Mouse (Mus musculus): ENCODE data around the gene Lgr5.

Gene Lgr5

DNA sequence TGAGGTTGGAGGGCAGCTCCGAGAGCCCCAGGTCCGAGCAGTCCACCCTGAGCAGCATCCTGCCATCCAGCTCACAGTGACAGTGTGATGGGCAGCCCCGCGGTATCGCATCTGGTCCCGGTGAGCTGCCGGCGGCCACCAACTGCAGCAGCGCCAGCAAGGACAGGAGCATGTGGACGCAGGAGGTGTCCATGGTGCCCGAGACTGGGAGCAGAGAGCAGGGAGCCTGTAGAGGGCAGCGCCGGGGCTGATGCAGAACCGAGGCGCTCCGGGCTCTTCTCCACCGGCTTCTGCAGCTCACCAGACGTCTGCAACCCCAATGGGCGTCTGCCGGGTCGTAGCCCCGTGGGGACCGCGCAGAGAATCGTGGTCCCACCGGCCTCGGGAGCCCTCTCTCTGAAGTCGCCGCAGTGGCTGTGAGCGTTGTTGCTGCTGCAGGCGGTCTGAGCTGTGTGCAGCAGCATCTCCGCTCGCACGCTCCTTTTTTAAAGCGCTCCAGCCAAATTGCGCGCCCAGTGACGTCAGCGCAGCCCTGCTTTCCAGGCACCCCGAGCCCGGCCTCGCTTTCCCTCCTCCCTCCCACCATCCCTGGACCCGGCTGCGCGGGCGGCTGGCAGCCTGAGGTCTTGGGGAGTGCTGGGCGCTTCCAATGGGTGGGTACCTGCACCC lies at the start of gene Lgr5:
Gene Lgr5 (minus strand): TSS at position 480 of the 669 bp plus-strand sequence.
- DNase-seq, result peak; percentile 64

DNA sequence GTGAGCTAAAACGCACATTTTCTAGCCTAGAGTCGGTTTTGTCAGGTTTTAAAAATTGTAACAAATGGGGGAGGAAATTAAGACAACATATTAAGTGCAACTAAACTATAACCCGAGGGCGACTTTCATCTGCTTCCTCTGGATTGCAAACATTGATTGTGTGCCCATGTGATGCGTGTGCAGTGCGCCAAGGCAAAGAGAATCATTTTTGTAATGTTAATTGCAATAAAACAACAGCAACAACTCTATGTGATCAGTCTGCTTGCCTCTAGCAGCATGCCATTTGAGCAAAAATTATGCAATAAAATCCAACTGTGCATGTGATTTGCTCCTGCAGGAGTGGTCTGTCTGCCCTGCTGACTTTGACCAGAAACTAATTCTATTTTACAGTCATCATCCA lies 39.1 kb upstream of the Lgr5 start:
- DNase-seq, result no peak

DNA sequence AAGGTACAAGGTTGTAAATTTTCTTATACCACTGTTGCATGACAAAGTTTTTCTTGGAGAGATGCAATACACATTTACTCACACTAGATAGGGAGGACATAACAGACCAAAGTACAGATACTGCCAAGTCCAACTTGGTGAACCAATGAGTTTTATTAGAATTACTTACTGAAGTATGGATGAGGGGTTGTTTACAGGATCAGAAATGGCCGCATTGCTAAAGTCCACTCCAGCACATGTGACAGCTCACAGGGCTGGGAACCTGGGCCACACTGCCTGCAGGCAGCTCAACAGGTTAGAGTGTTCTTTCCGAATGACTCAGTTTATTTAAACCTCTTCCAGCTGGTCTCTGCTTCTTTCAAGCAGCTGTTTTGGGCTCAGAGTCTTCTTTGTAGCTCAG lies 37.4 kb upstream of the Lgr5 start:
- no peak for DNase-seq

GRCm38 (mm10) chr10:115623956-115624671 lies 36.5 kb upstream of the Lgr5 start:
- DNase-seq, result peak; percentile 16

DNA sequence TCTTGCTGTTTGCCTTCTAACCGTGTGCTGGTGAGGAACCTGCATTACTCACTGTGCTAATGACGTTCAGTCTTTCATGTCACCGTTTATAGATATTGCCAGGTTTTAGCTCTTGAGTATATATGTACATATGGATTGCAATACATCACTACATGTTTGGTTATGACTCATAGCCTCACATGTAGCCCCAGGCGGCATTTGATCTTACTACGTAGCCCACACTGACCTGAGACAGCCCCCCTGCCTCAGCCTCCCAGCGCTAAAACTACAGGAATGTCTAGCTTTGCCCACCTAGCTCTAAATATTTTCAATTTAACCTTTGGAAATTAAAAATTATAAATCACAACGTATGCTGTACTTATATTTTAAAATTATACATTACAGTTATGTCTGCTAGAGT lies 35.9 kb upstream of the Lgr5 start:
- DNase-seq, result no peak

- no peak for DNase-seq
Observed at GRCm38 (mm10) chr10:115618288-115618856, 30.8 kb upstream of the Lgr5 start.

- peak; percentile 41 for DNase-seq
Observed at GRCm38 (mm10) chr10:115617456-115618287, 30.1 kb upstream of the Lgr5 start.

DNA sequence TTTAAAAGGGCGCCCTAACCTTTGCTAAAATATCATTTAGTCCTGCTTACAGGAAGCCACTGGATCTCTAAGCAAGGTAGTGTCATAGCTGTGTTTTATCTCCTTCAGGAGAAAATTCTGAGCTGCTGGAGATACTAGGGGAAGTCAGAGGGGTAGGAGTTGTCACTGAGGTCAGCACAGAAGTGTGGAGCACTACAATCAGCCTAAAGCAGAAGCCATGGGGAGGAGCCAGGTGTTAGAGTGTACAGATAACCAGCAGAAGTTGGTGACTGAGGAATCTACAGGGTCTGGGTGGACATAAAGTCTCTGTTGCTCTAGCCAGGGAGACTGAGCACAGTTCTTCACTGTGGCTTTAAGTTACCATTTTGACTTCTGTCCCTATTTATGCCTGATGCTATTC lies 8.2 kb upstream of the Lgr5 start:
- no peak for DNase-seq

GRCm38 (mm10) chr10:115593651-115594050 lies 6.1 kb upstream of the Lgr5 start:
- DNase-seq, result no peak

GRCm38 (mm10) chr10:115593221-115593620 lies 5.6 kb upstream of the Lgr5 start:
- no peak for DNase-seq

DNA sequence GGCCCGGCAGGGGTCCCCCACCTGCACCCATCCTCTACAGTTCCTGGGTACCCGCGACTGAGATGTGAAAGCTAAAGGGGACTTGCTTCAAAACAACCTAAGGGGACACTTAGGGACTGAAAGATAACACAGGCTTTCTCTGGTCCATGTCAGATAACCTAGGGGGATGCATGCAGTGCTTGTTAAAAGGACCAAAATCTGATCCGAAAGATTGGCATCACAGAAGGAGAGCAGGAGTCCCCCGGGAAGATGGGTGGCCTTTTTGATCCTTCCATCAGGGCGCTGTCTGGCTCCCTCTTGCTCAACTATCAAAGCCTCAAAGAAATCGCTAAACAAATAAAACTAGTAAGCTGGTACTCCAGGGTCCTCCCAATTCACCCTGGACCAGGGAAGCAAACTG lies 399 bp upstream of the Lgr5 start:
- no peak for DNase-seq

GRCm38 (mm10) chr10:115586246-115587231 lies 1.0 kb downstream of the Lgr5 start:
- no peak for DNase-seq

DNA sequence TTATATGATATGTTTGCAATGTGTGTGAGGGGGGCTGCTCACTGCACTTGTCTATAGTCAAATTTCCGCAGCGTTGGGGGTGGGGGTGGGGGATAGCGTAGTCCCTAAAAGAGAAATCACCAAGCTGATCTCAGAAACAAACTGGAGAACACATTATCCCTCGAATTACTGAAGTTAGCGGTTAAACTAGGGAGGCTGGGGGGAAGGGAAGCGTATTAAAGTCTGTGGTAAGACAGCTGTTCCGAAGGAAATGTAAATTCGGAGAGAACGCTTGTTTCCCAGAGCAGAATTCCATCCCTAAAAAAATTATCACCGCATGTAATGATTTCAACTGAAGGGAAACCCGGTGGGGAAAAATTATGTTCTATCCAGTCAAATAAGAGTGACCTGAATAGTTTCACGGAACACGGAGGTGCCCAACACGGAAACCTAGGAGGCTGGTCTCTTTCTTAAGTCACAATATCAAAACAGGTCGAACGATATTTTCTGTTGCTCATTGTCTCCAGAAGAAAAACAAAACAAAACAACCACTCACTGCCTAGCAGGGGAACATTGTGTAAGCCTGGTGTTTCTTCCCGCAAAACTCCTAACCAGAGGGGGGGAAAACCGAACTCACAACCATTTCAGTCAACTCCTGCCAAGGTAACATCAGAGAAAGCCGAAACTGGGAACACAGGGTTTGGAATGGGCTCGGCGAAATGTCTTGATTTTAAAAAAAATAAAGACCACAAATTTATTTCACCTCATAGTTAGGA lies 1.9 kb downstream of the Lgr5 start:
- DNase-seq, result no peak

- no peak for DNase-seq
Observed at GRCm38 (mm10) chr10:115584656-115585055, 2.9 kb downstream of the Lgr5 start.

GRCm38 (mm10) chr10:115583071-115583470 lies 4.5 kb downstream of the Lgr5 start:
- DNase-seq, result no peak

DNA sequence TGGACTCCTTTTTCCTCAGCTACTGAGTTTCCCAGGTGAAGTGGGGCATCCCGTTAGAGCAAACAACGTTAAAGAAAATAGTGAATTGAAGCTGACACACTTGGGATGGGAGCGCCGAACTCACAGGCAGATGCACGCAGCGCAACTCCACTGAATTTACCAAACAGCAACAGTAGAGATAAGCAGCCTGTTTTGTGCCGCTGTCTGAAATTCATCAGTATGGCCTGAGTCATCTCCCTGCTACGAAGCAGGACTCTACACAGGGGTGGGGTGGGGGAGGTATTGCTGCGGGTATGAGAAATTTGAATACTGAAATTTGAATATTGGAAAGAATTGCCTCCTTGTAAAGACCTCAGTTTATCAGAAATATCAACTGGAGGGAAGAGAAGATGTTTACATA lies 5.6 kb downstream of the Lgr5 start:
- DNase-seq, result no peak

- DNase-seq, result no peak
Observed at GRCm38 (mm10) chr10:115579494-115579893, 8.1 kb downstream of the Lgr5 start.

- no peak for DNase-seq
Observed at GRCm38 (mm10) chr10:115579076-115579475, 8.5 kb downstream of the Lgr5 start.

- DNase-seq, result no peak
Observed at GRCm38 (mm10) chr10:115571734-115572440, 15.7 kb downstream of the Lgr5 start.

DNA sequence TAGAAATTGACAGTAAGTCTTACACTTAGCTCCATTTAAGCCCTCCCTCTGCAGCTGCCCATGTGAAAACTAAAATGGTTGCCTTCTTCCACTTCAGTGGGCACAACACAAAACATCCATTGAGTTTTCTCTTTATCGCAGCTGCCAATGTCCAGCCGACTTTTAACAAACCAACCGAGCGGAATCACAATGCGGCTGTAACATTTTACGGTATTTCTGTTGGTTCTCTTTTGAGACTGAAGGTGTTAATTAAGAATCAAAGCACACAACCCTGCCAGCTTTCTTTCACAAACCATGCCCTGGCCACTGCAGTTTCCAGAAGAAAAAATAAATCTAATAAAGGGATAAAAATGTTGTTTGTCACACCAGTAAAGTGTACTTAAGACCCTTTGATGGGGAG lies 16.3 kb downstream of the Lgr5 start:
- DNase-seq, result no peak

DNA sequence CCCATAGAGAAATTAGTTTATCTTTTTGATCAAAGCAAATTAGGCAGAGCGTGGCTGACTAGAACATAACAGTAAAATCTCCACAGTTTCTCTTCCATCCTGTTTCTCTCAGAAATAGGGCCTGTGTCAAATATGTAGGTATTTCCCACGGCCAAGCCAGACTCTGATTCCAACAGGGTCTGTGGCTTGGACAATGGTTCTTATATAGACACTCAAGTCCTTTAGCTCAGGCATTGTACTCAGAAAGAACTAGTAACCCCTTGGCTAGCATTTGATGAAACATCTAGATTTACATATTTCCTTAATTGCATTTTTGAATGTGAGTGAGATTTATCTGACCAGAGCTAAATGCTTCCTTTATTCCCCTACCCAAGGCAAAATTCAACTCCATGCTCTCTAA lies 17.0 kb downstream of the Lgr5 start:
- DNase-seq, result no peak

All from right cerebral cortex, adult 18-20 months (tissue).